Mouse (Mus musculus) skeletal muscle tissue, adult 2 months (tissue): ENCODE measurements at regions not wholly inside any gene's neighbourhood (a gene's known extent, or its start where the extent isn't known, plus 50 kb on each side); places are given as distances from the start of the nearest gene placed in this dataset.

Experiments
- DNase-seq: peaks from one replicate; pipeline ENCODE4 v3.0.0-alpha.2; 2012; ENCODE audit warnings: low read depth, low spot score

GRCm38 (mm10) chr2:133436913-133437843 is 114.8 kb upstream of the Bmp2 start:
- DNase-seq = no peak

GRCm38 (mm10) chr2:133438018-133438417 is 113.9 kb upstream of the Bmp2 start:
- DNase-seq = no peak

GRCm38 (mm10) chr2:133443024-133443423 is 108.9 kb upstream of the Bmp2 start:
- DNase-seq = no peak

- DNase-seq = peak; percentile 73
Observed at GRCm38 (mm10) chr2:133443490-133443889, 108.5 kb upstream of the Bmp2 start.

- no peak for DNase-seq
Observed at GRCm38 (mm10) chr2:133452947-133453346, 99.0 kb upstream of the Bmp2 start.

GRCm38 (mm10) chr2:133455484-133456170 is 96.3 kb upstream of the Bmp2 start:
- DNase-seq = no peak

- no peak for DNase-seq
Observed at GRCm38 (mm10) chr2:133456785-133457184, 95.2 kb upstream of the Bmp2 start.

GRCm38 (mm10) chr2:133458735-133459134 is 93.2 kb upstream of the Bmp2 start:
- DNase-seq = no peak

- DNase-seq = no peak
Observed at GRCm38 (mm10) chr2:133460814-133461213, 91.1 kb upstream of the Bmp2 start.

- DNase-seq = no peak
Observed at GRCm38 (mm10) chr2:133462378-133462777, 89.6 kb upstream of the Bmp2 start.

GRCm38 (mm10) chr2:133467170-133468168 is 84.5 kb upstream of the Bmp2 start:
- DNase-seq = no peak

GRCm38 (mm10) chr2:133472966-133473744 is 78.8 kb upstream of the Bmp2 start:
- no peak for DNase-seq

- DNase-seq = no peak
Observed at GRCm38 (mm10) chr2:133474174-133474573, 77.8 kb upstream of the Bmp2 start.

GRCm38 (mm10) chr2:133480870-133481269 is 71.1 kb upstream of the Bmp2 start:
- DNase-seq = no peak

- DNase-seq = no peak
Observed at GRCm38 (mm10) chr2:133481305-133481704, 70.7 kb upstream of the Bmp2 start.

GRCm38 (mm10) chr2:133481785-133482184 is 70.2 kb upstream of the Bmp2 start:
- DNase-seq = no peak

- peak; percentile 26 for DNase-seq
Observed at GRCm38 (mm10) chr2:133495443-133495842, 56.5 kb upstream of the Bmp2 start.

GRCm38 (mm10) chr2:133496389-133496788 is 55.6 kb upstream of the Bmp2 start:
- no peak for DNase-seq

- DNase-seq = no peak
Observed at GRCm38 (mm10) chr2:133497071-133497470, 54.9 kb upstream of the Bmp2 start.

- DNase-seq = no peak
Observed at GRCm38 (mm10) chr2:133497541-133498185, 54.3 kb upstream of the Bmp2 start.
